Mouse (Mus musculus): ENCODE results near the gene Agt. TPM values are rescaled to one million over a fixed set of nuclear protein-coding genes. Genes with fewer than 3 reads are reported as not detected.

Agt gene
- polyA plus RNA-seq, 1 experiment from 2014 or later = 0.09 TPM

DNA sequence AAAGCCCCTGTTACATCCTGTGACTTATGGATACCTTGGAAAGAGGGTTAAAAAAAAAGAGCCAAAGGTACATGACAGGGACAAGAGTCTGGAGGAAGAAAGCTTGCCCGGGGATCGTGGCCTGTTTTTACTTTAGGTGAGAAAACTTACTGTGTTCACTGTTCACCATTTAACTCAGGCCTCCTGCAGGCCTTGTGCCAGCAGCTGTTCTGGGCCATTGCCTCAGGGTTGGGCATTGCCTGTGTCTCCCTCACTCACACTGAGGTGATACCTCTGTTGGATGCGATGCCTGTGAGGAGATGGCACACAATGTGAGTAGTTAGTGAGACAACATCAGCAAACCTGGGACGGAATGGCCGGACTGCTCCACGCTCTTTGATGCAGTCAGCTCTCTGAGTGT is 47.6 kb downstream of the Agt start:
- H3K9me3 ChIP-seq = no peaks in the 10 kb centered on the region
- WGBS = 93% methylated on average over 6 of the region's 6 CpGs
- peaks cover 16% of the 10 kb centered on the region for H3K36me3 ChIP-seq
- H3K9ac ChIP-seq (replicated peaks) = no peak overlapping the region
- H3K27me3 ChIP-seq = peaks cover 10% of the 10 kb centered on the region; the same call in 1 of the 2 replicates
- peak overlapping the region; percentile 85 for H3K4me2 ChIP-seq (replicated peaks)
- H3K27ac ChIP-seq (replicated peaks) = no peak overlapping the region
- H3K4me1 ChIP-seq = peaks cover 13% of the 10 kb centered on the region
- no peak for ATAC-seq (ENCODE audit: low FRiP score, low read depth)
- peak overlapping the region; percentile 93 for H3K4me3 ChIP-seq

DNA sequence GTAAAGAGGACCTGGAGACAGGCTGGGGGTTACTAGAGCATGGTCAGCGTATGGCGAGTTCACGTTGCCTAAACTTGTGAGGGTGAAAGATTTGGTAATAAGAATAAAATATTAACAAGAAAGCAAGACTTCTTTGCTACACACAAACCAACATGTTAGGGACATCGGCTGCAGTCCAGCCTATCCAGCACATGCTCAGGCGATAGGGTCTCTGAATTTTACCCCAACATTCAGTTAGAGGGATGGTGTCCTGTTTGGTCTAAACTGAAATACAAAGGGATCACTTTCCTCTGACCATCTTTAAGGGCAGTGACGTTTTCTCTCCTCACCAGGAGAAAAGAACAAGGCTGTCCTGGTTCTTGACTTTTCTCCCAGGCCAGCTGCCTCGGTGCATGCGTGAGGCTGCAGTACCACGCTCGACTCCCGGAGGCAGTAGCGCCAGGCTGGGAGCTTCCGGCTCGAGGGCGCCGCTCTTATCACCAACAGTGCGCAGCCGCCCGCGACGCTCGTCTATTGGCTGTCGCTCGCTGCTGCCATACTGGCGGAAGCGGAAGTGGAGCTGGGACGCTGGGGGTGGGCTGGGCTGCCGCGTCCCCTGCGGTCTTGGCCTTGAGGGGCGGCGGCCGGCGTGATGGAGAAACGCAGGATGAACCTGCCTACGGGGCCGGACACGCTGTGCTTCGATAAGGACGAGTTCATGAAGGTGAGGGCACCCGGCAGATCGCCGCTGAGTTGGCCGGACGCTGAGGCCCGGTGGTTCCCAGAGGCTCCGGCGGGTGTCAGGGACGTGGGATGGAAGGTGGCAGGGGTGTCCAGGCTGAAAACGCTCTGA is 49.0 kb downstream of the Agt start, which contains the start of gene Cog2:
Gene Cog2, plus strand, starts transcription at position 519 of the 832 bp plus-strand sequence.
- no peaks in the 10 kb centered on the region for H3K9me3 ChIP-seq
- H3K9ac ChIP-seq (replicated peaks) = peak within 1 kb of the TSS; percentile 92
- peaks cover 13% of the 10 kb centered on the region for H3K4me1 ChIP-seq
- H3K4me2 ChIP-seq (replicated peaks) = peak within 1 kb of the TSS; percentile 85
- H3K4me3 ChIP-seq = peak within 1 kb of the TSS; percentile 93
- H3K36me3 ChIP-seq = peaks cover 1% of the 10 kb centered on the region; the same call in 1 of the 2 replicates
- peaks cover 10% of the 10 kb centered on the region; the same call in 1 of the 2 replicates for H3K27me3 ChIP-seq
- 10% methylated on average over 50 of the region's 50 CpGs for WGBS
- no peak within 1 kb of the TSS for H3K27ac ChIP-seq (replicated peaks)
- ATAC-seq (ENCODE audit: low FRiP score, low read depth) = peak; percentile 99

DNA sequence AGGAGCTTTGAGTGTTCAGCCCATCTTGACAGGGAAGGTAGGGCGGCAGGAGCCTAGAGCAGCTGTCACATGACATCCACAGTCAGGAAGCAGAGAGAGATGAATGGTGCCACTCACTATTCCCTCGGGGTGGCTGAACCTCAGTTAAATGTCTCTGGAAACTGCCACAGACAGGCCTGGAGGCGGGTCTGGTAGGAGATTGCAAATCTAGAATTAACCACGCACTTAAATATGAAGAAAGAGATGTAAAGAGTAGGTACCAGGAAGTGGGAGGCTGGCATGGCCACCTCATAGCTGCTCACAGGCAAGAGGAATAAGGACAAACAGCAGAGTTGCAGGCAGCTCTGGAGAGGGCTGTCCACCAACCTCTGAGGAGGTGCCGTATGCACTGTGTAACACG is 52.4 kb downstream of the Agt start:
- WGBS = 66% methylated on average over 6 of the region's 6 CpGs
- no peak overlapping the region for H3K4me2 ChIP-seq (replicated peaks)
- H3K36me3 ChIP-seq = no peaks in the 10 kb centered on the region
- H3K4me3 ChIP-seq = no peak overlapping the region
- H3K9ac ChIP-seq (replicated peaks) = no peak overlapping the region
- H3K27ac ChIP-seq (replicated peaks) = no peak overlapping the region
- ATAC-seq (ENCODE audit: low FRiP score, low read depth) = no peak
- H3K9me3 ChIP-seq = no peaks in the 10 kb centered on the region
- H3K27me3 ChIP-seq = peaks cover 17% of the 10 kb centered on the region
- peaks cover 11% of the 10 kb centered on the region for H3K4me1 ChIP-seq

DNA sequence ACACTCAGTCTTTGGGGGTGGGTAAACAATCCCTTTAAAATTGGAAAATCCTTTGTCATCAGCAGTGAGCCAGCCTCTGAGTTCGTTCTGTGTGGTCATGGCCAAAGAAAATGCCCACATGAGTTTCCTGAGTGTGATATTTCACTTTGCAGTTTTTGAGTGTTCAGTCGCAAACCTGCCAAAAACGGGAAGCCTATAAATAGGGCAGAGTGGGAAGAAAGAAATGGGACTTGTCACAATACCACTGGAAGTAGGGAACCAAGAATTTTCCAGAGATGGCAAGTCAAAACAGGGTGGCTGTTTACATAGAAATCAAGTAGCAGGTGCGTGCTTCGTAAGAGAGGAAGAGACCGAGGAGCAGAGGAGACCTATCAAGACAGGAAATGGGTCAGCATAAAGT is 53.0 kb downstream of the Agt start:
- H3K4me2 ChIP-seq (replicated peaks) = no peak overlapping the region
- ATAC-seq (ENCODE audit: low FRiP score, low read depth) = no peak
- peaks cover 17% of the 10 kb centered on the region for H3K27me3 ChIP-seq
- no peak overlapping the region for H3K27ac ChIP-seq (replicated peaks)
- 70% methylated on average over 6 of the region's 6 CpGs for WGBS
- no peak overlapping the region for H3K9ac ChIP-seq (replicated peaks)
- no peaks in the 10 kb centered on the region for H3K9me3 ChIP-seq
- no peaks in the 10 kb centered on the region for H3K36me3 ChIP-seq
- H3K4me3 ChIP-seq = no peak overlapping the region
- peaks cover 5% of the 10 kb centered on the region for H3K4me1 ChIP-seq

DNA sequence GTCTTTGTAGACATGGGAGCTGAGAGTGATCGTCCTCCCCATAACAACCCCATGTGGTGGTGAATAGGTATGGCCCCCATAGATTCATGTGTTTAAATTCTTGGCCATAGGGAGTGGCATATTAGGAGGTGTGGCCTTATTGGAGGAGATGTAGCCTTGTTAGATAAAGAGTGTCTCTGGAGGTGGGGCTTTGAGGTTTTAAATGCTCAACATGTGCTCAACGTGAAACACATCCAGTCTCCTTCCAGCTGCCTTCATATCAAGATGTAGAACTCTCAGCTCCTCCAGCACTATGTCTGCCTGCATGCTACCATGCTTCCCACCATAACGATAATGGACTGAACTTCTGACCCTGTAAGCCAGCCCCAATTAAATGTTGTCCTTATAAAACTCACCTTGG is 53.5 kb downstream of the Agt start:
- Histone ChIP-seq H3K27me3 (peaks cover 17% of the 10 kb centered on the region), H3K9ac (replicated peaks) (no peak overlapping the region), H3K4me3 (no peak overlapping the region), H3K36me3 (no peaks in the 10 kb centered on the region), H3K4me1 (peaks cover under 1% of the 10 kb centered on the region; the same call in 1 of the 2 replicates), H3K4me2 (replicated peaks) (no peak overlapping the region), H3K9me3 (no peaks in the 10 kb centered on the region), H3K27ac (replicated peaks) (no peak overlapping the region)
- WGBS = 71% methylated on average over 3 of the region's 3 CpGs
- no peak for ATAC-seq (ENCODE audit: low FRiP score, low read depth)

DNA sequence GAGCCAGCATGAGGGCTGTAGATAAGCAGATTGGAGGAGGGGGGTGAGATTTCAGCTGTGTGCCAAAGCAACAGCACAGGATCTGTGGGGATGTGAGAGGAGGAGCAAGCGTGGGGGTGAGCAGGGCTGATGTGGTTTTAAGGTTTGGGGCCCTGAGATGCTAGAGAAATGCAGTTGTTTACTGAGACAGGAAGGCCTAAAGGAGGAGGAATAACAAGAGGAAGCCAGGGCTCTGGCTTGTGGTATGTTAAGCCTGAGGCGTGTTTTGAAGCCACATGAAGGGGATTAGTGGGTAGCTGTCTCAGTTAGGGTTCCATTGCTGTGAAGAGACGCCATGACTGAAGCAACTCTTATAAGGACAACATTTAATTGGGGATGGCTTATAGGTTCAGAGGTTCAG is 60.4 kb downstream of the Agt start:
- Histone ChIP-seq H3K4me2 (replicated peaks) (no peak overlapping the region), H3K27me3 (no peaks in the 10 kb centered on the region), H3K4me1 (no peaks in the 10 kb centered on the region), H3K27ac (replicated peaks) (no peak overlapping the region), H3K9ac (replicated peaks) (no peak overlapping the region), H3K4me3 (no peak overlapping the region), H3K36me3 (no peaks in the 10 kb centered on the region), H3K9me3 (no peaks in the 10 kb centered on the region)
- ATAC-seq (ENCODE audit: low FRiP score, low read depth) = no peak
- WGBS = 67% methylated on average over 3 of the region's 3 CpGs

DNA sequence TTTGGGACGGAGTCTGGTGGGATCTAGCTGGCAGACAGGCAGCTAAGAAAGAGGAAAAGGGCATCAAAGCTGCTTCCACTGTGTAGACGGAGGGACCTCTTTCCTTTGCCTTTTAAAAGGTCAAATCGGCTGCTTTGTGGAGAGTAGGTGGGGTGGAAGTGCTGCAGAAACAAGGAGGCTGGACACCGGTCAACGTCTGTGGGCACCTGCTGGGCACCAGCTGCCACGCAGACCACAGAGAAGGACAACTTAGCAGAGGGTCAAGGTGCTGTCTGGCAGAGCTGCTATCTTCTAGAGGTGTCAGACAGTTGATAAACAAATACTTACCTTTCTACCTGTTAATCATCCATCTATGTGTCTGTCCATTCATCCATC is 61.2 kb downstream of the Agt start:
- 75% methylated on average over 6 of the region's 6 CpGs for WGBS
- Histone ChIP-seq H3K4me1 (no peaks in the 10 kb centered on the region), H3K4me2 (replicated peaks) (no peak overlapping the region), H3K9ac (replicated peaks) (no peak overlapping the region), H3K4me3 (no peak overlapping the region), H3K9me3 (peaks cover 4% of the 10 kb centered on the region; the same call in 1 of the 2 replicates), H3K27ac (replicated peaks) (no peak overlapping the region), H3K27me3 (no peaks in the 10 kb centered on the region), H3K36me3 (no peaks in the 10 kb centered on the region)
- no peak for ATAC-seq (ENCODE audit: low FRiP score, low read depth)

DNA sequence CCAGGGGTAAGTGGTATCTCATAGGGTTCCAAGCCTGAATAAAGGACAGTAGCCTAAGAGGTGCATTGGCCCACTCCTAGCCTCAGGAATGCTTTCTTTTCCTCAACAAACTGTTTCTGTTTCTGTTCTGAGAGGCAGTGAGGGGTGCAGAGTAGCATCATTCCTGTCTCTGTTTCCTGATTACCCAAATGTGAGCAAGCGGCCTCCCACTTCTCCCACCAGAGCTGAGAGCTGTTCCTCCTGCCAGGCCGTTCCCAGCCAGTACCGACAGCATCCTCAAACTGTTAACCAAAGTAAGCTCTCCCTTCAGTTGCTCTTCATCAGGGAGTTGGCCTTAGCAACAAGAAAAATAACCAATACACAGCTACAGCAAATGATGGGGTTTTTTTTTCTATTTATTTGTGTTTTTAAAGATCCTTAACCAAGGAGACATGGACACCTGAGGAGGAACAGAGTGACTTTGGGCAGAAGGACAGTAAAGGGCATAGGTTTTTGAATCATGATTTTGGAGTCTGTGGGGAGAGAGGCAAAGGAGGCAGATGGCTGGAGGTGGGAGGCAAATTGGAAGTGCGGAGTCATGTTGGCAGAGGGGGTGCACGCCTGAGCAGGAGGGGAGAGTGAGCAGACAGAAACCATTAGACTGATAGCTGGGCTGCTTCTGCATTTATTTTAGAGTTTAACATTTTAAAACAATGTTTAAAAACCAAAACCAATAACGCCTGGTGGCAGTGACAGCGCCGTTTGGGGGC is 61.8 kb downstream of the Agt start:
- no peaks in the 10 kb centered on the region for H3K36me3 ChIP-seq
- H3K27me3 ChIP-seq = no peaks in the 10 kb centered on the region
- no peak overlapping the region for H3K27ac ChIP-seq (replicated peaks)
- H3K4me2 ChIP-seq (replicated peaks) = no peak overlapping the region
- H3K4me1 ChIP-seq = no peaks in the 10 kb centered on the region
- H3K9me3 ChIP-seq = peaks cover 4% of the 10 kb centered on the region; the same call in 1 of the 2 replicates
- no peak overlapping the region for H3K4me3 ChIP-seq
- no peak for ATAC-seq (ENCODE audit: low FRiP score, low read depth)
- 78% methylated on average over 8 of the region's 8 CpGs for WGBS
- H3K9ac ChIP-seq (replicated peaks) = no peak overlapping the region

Other genes with a start within 250 kb of the Agt start
- 3.7 and 4.0 TPM in 2 replicates for gene Pgbd5, start 130.0 kb downstream of the Agt start, polyA plus RNA-seq (2016; fragmentation: Nextera tagmentation; extraction: Ambion mirVana)
- gene Cog2, start 48.9 kb downstream of the Agt start, polyA plus RNA-seq (2016; fragmentation: Nextera tagmentation; extraction: Ambion mirVana) = 46.6 and 48.0 TPM in 2 replicates
- gene Capn9, start 6.4 kb upstream of the Agt start, polyA plus RNA-seq (2016; fragmentation: Nextera tagmentation; extraction: Ambion mirVana) = 0.13 TPM in 1 of 2 replicates, not detected in the other
- 22.3 and 23.5 TPM in 2 replicates for gene 2310022B05Rik, start 93.7 kb upstream of the Agt start, polyA plus RNA-seq (2016; fragmentation: Nextera tagmentation; extraction: Ambion mirVana)
- gene Ttc13, start 152.3 kb upstream of the Agt start, polyA plus RNA-seq (2016; fragmentation: Nextera tagmentation; extraction: Ambion mirVana) = 66.6 and 67.8 TPM in 2 replicates
- 36.2 and 38.3 TPM in 2 replicates for gene Arv1, start 152.4 kb upstream of the Agt start, polyA plus RNA-seq (2016; fragmentation: Nextera tagmentation; extraction: Ambion mirVana)
- gene Fam89a, start 182.1 kb upstream of the Agt start, polyA plus RNA-seq (2016; fragmentation: Nextera tagmentation; extraction: Ambion mirVana) = 0.63 and 1.1 TPM in 2 replicates
- 7.4 and 9.4 TPM in 2 replicates for gene Trim67, start 223.4 kb upstream of the Agt start, polyA plus RNA-seq (2016; fragmentation: Nextera tagmentation; extraction: Ambion mirVana)

All from midbrain, embryonic 12.5 days (tissue).